Mouse (Mus musculus) G1E (cell line): ENCODE results near the gene Slc50a1. TPM values are rescaled to one million over a fixed set of nuclear protein-coding genes. Genes with fewer than 3 reads are reported as not detected.

Experiments used
- ATAC-seq: 2 replicates; pipeline ENCODE4 v1.8.0; 2016; ENCODE audit warnings: mild to moderate bottlenecking; ENCODE audit not compliant: insufficient number of reproducible peaks, poor library complexity, low FRiP score, severe bottlenecking; ENCODE audit errors: extremely low read depth
- DNase-seq: peaks from one replicate; pipeline ENCODE4 v3.0.0; 2012; ENCODE audit warnings: low spot score
- H3K27me3 ChIP-seq: 2 replicates; pipeline ENCODE4 v1.6.1; 2012; ENCODE audit warnings: mild to moderate bottlenecking, low read length, inconsistent platforms; ENCODE audit not compliant: insufficient read depth
- H3K36me3 ChIP-seq: replicated peaks from 2 replicates; pipeline ENCODE3; 2012; ENCODE audit warnings: mild to moderate bottlenecking, inconsistent platforms
- H3K4me1 ChIP-seq: 2 replicates; pipeline ENCODE4 v1.6.1; 2012; ENCODE audit warnings: low read depth, low read length, inconsistent platforms, mixed read lengths; ENCODE audit not compliant: insufficient read depth
- H3K4me3 ChIP-seq: 2 replicates; pipeline ENCODE4 v1.5.1; 2012; ENCODE audit warnings: low read depth, mild to moderate bottlenecking, inconsistent platforms, low read length, moderate library complexity, mixed read lengths
- H3K9me3 ChIP-seq: replicated peaks from 2 replicates; pipeline ENCODE4 v1.6.1; 2012; ENCODE audit warnings: inconsistent platforms
- CTCF ChIP-seq: IDR thresholded peaks from 2 replicates; pipeline ENCODE4 v1.5.1; 2012; ENCODE audit warnings: low read depth, low read length, inconsistent platforms, mixed read lengths
- GATA1 ChIP-seq: IDR thresholded peaks from 2 replicates; pipeline ENCODE4 v1.6.1; 2012; ENCODE audit warnings: borderline replicate concordance, low read length, inconsistent platforms, mixed read lengths
- GATA2 ChIP-seq: IDR thresholded peaks from 2 replicates; pipeline ENCODE4 v1.6.1; 2012; ENCODE audit warnings: low read depth, low read length, inconsistent platforms, borderline replicate concordance
- POLR2AphosphoS5 ChIP-seq: IDR thresholded peaks from 2 replicates; pipeline ENCODE4 v1.6.1; 2012; ENCODE audit warnings: low read depth, low read length, inconsistent platforms; ENCODE audit not compliant: insufficient replicate concordance
- TAL1 ChIP-seq: conservative IDR thresholded peaks from 2 replicates; pipeline ENCODE4 v1.6.1; 2012; ENCODE audit warnings: low read depth, low read length, inconsistent platforms, mixed read lengths
- polyA plus RNA-seq: library from polyadenylated mRNA; stranded (reverse); fragments of >175 nt; gene quantifications from 2 replicates; pipeline ENCODE4 v1.2.3, GENCODE M21; 2012
- total RNA-seq, 2 experiments: library from RNA; stranded (forward) in 1 of 2; stranded (reverse) in 1 of 2; fragments of 200-1000 nt in 1 of 2; fragments of >200 nt in 1 of 2; fragmentation: Nextera tagmentation in 1 of 2; gene quantifications; 2 replicates each; pipeline ENCODE4 v1.2.3; 2014 to 2017

The Slc50a1 gene
- total and polyA plus RNA-seq, 3 experiments = 0.66 TPM; not detected in 2

GRCm38 (mm10) chr3:89315930-89316831 is 45.8 kb upstream of the Slc50a1 start:
- no peak for TF ChIP-seq GATA1
- no peak for TF ChIP-seq CTCF
- TF ChIP-seq TAL1 = no peak
- TF ChIP-seq POLR2AphosphoS5 = no peak
- no peak for TF ChIP-seq GATA2
- H3K4me3 ChIP-seq = no peak overlapping the region
- DNase-seq (no peak), ATAC-seq (no peak)
- H3K36me3 ChIP-seq = no peaks in the 10 kb centered on the region
- H3K4me1 ChIP-seq = peaks cover 7% of the 10 kb centered on the region
- H3K27me3 ChIP-seq = peaks cover 73% of the 10 kb centered on the region
- H3K9me3 ChIP-seq = no peaks in the 10 kb centered on the region

- H3K36me3 ChIP-seq = no peaks in the 10 kb centered on the region
- H3K4me1 ChIP-seq = peaks cover 7% of the 10 kb centered on the region
- ATAC-seq (no peak), DNase-seq (peak; percentile 62)
- peaks cover 70% of the 10 kb centered on the region for H3K27me3 ChIP-seq
- TF ChIP-seq CTCF (peak; percentile 92), POLR2AphosphoS5 (no peak), GATA1 (no peak), GATA2 (no peak), TAL1 (no peak)
- H3K4me3 ChIP-seq = no peak overlapping the region
- H3K9me3 ChIP-seq = no peaks in the 10 kb centered on the region
These were observed 45.0 kb upstream of the Slc50a1 start for GRCm38 (mm10) chr3:89315195-89315929.

- no peak for TF ChIP-seq TAL1
- no peak for TF ChIP-seq GATA2
- TF ChIP-seq GATA1 = no peak
- no peak for TF ChIP-seq POLR2AphosphoS5
- TF ChIP-seq CTCF = no peak
- Histone ChIP-seq H3K27me3 (peaks cover 67% of the 10 kb centered on the region), H3K36me3 (no peaks in the 10 kb centered on the region), H3K9me3 (no peaks in the 10 kb centered on the region), H3K4me3 (no peak overlapping the region), H3K4me1 (peaks cover 7% of the 10 kb centered on the region)
- DNase-seq (no peak), ATAC-seq (no peak)
These were observed 44.4 kb upstream of the Slc50a1 start for GRCm38 (mm10) chr3:89314791-89315190.

GRCm38 (mm10) chr3:89314340-89314739 is 44.0 kb upstream of the Slc50a1 start:
- no peak for ATAC-seq
- no peak for TF ChIP-seq TAL1
- TF ChIP-seq GATA2 = no peak
- TF ChIP-seq GATA1 = no peak
- TF ChIP-seq POLR2AphosphoS5 = no peak
- no peak for TF ChIP-seq CTCF
- H3K27me3 ChIP-seq = peaks cover 62% of the 10 kb centered on the region
- no peak overlapping the region for H3K4me3 ChIP-seq
- H3K4me1 ChIP-seq = peaks cover 7% of the 10 kb centered on the region
- no peak for DNase-seq
- no peaks in the 10 kb centered on the region for H3K9me3 ChIP-seq
- no peaks in the 10 kb centered on the region for H3K36me3 ChIP-seq

- Histone ChIP-seq H3K9me3 (no peaks in the 10 kb centered on the region), H3K4me1 (no peaks in the 10 kb centered on the region), H3K27me3 (peaks cover 51% of the 10 kb centered on the region), H3K4me3 (no peak overlapping the region), H3K36me3 (no peaks in the 10 kb centered on the region)
- TF ChIP-seq CTCF = peak; percentile 73
- no peak for TF ChIP-seq POLR2AphosphoS5
- TF ChIP-seq TAL1 = no peak
- no peak for TF ChIP-seq GATA2
- TF ChIP-seq GATA1 = no peak
- ATAC-seq (no peak; the same call in 1 of the 2 replicates), DNase-seq (peak; percentile 69)
These were observed 37.7 kb upstream of the Slc50a1 start for GRCm38 (mm10) chr3:89308089-89308488.

- ATAC-seq = no peak
- peaks cover 40% of the 10 kb centered on the region for H3K27me3 ChIP-seq
- no peak overlapping the region for H3K4me3 ChIP-seq
- no peak for TF ChIP-seq GATA1
- no peak for TF ChIP-seq POLR2AphosphoS5
- TF ChIP-seq CTCF = no peak
- TF ChIP-seq GATA2 = no peak
- no peak for TF ChIP-seq TAL1
- no peaks in the 10 kb centered on the region for H3K4me1 ChIP-seq
- H3K36me3 ChIP-seq = no peaks in the 10 kb centered on the region
- H3K9me3 ChIP-seq = no peaks in the 10 kb centered on the region
- DNase-seq = no peak
These were observed 35.4 kb upstream of the Slc50a1 start for GRCm38 (mm10) chr3:89305551-89306325.
